Mouse (Mus musculus): Measurements from ENCODE around the gene Pate3. TPM values are rescaled to one million over a fixed set of nuclear protein-coding genes. Genes with fewer than 3 reads are reported as not detected.
"Not testable (repeated sequence)": the region's sequence is repeated elsewhere in the genome, so short reads cannot be mapped to it uniquely, and the experiment has no call there.

Pate3 gene
- not detected in 2 replicates for polyA plus RNA-seq (2011; ENCODE audit: insufficient read depth, insufficient read length, low read depth, missing spikeins)

DNA sequence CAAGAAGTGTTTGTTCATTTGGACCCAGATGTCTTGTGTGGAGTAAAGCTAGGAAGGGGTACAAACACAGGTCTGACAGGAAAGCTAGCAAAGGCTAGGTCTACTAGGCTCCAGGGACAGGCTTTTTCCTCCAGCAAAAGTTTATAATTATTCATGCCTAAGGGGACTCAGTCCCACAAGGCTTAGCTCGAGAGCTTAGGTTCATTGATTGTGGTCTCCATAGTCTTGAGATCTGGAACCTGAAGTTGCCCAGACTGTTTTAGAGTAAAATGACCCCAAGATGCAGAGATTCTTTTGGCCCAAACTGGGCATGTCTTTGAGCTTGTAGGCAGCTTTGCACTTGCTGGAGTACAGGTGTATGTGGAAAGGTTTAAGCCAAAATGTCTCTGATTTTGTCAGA is at the start of gene Pate3:
Gene Pate3, minus strand, starts transcription at position 101 of the 400 bp plus-strand sequence.
- Histone ChIP-seq H3K36me3 (ENCODE audit: control insufficient read depth, insufficient read depth, low read length, poor library complexity, severe bottlenecking) (no peaks in the 10 kb centered on the region), H3K4me3 (ENCODE audit: low read depth, low read length) (no peak within 1 kb of the TSS), H3K4me1 (ENCODE audit: control insufficient read depth, insufficient read depth, low read length) (no peaks in the 10 kb centered on the region), H3K27ac (ENCODE audit: insufficient read depth, low read length) (no peak within 1 kb of the TSS), H3K9ac (ENCODE audit: low read depth, poor library complexity, severe bottlenecking) (no peak within 1 kb of the TSS), H3K9me3 (replicated peaks; ENCODE audit: control insufficient read depth, insufficient read depth, low read length, poor library complexity, severe bottlenecking) (no peaks in the 10 kb centered on the region), H3K27me3 (ENCODE audit: control insufficient read depth, insufficient read depth, low read length, poor library complexity, severe bottlenecking) (no peaks in the 10 kb centered on the region)
- TF ChIP-seq CTCF (IDR thresholded peaks at IDR 0.05; ENCODE audit: low read depth, low read length) (no peak), EP300 (IDR thresholded peaks at IDR 0.05; ENCODE audit: insufficient read depth, low read depth, low read length) (no peak), POLR2A (IDR thresholded peaks at IDR 0.05; ENCODE audit: insufficient read depth, low read length) (no peak)

DNA sequence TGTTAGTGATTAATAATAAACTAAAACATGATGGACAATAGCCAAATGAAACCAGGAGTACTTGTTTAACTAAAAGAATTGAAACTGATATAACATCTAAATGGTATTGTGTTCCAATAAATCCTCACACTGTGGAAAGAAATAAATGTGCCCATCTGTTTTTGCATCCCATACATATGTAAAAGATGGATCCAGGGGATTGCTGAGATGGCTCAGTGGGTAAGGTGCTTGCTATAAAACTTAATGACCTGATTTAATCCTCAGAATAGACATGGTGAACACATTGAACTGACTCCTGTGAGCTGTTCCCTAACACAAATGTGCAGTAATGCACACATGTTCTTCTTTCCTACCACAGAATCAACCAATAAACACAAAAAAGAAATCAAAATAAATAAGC is 43.9 kb upstream of the Pate3 start:
- no peak for TF ChIP-seq POLR2A (IDR thresholded peaks at IDR 0.05; ENCODE audit: insufficient read depth, low read length)
- TF ChIP-seq CTCF (IDR thresholded peaks at IDR 0.05; ENCODE audit: low read depth, low read length): no peak
- no peak for TF ChIP-seq EP300 (IDR thresholded peaks at IDR 0.05; ENCODE audit: insufficient read depth, low read depth, low read length)
- no peak overlapping the region for H3K9ac ChIP-seq (ENCODE audit: low read depth, poor library complexity, severe bottlenecking)
- no peaks in the 10 kb centered on the region for H3K27me3 ChIP-seq (ENCODE audit: control insufficient read depth, insufficient read depth, low read length, poor library complexity, severe bottlenecking)
- H3K4me3 ChIP-seq (ENCODE audit: low read depth, low read length): no peak overlapping the region
- H3K9me3 ChIP-seq (replicated peaks; ENCODE audit: control insufficient read depth, insufficient read depth, low read length, poor library complexity, severe bottlenecking): no peaks in the 10 kb centered on the region
- no peaks in the 10 kb centered on the region for H3K4me1 ChIP-seq (ENCODE audit: control insufficient read depth, insufficient read depth, low read length)
- no peaks in the 10 kb centered on the region for H3K36me3 ChIP-seq (ENCODE audit: control insufficient read depth, insufficient read depth, low read length, poor library complexity, severe bottlenecking)
- H3K27ac ChIP-seq (ENCODE audit: insufficient read depth, low read length): no peak overlapping the region

DNA sequence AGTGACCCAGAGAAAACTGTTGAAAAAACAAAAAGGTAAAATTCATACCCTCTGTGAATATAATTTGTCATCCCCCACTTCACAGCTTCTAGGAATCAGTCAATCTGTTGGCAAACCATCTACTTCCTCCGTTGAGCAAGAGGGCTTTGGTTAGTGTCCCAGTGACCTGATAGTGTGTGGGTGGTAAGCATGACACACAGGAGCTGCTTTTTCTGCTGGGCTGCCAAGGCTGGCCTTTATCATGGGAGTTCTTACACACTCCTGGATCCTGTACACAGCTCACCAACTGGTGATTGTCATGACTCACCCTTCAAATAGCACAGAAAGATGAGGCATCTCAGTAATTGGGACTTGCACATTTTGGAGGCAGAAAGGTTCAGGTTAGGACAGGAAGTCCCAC is 39.0 kb upstream of the Pate3 start, which contains the start of gene Pate1:
Gene Pate1, minus strand, starts transcription at position 378 of the 400 bp plus-strand sequence.
- no peak within 1 kb of the TSS for H3K27ac ChIP-seq (ENCODE audit: insufficient read depth, low read length)
- H3K27me3 ChIP-seq (ENCODE audit: control insufficient read depth, insufficient read depth, low read length, poor library complexity, severe bottlenecking): no peaks in the 10 kb centered on the region
- H3K4me1 ChIP-seq (ENCODE audit: control insufficient read depth, insufficient read depth, low read length): no peaks in the 10 kb centered on the region
- no peaks in the 10 kb centered on the region for H3K36me3 ChIP-seq (ENCODE audit: control insufficient read depth, insufficient read depth, low read length, poor library complexity, severe bottlenecking)
- H3K9me3 ChIP-seq (replicated peaks; ENCODE audit: control insufficient read depth, insufficient read depth, low read length, poor library complexity, severe bottlenecking): no peaks in the 10 kb centered on the region
- no peak within 1 kb of the TSS for H3K9ac ChIP-seq (ENCODE audit: low read depth, poor library complexity, severe bottlenecking)
- TF ChIP-seq CTCF (IDR thresholded peaks at IDR 0.05; ENCODE audit: low read depth, low read length) (no peak), POLR2A (IDR thresholded peaks at IDR 0.05; ENCODE audit: insufficient read depth, low read length) (no peak), EP300 (IDR thresholded peaks at IDR 0.05; ENCODE audit: insufficient read depth, low read depth, low read length) (no peak)
- H3K4me3 ChIP-seq (ENCODE audit: low read depth, low read length): no peak within 1 kb of the TSS

DNA sequence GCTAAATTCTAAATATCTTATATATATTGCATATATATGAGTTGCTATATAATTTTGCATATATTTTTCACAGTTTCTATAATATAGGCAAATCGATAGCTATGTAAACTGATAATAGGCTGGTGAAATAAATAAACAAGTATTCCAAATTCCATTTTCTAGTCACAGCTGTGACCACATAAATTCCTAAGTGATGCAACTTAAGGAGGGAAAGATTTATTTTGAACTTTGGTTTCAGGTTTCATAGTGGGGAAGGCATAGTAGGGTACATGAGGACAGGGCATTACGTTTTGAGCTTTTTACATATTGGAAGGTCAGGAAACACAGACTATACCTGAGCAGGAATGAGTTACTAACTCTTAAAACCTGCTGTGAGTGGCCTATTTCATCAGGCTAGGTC is 25.6 kb upstream of the Pate3 start:
- peaks cover 6% of the 10 kb centered on the region; the same call in 1 of the 2 replicates for H3K9me3 ChIP-seq (replicated peaks; ENCODE audit: control insufficient read depth, insufficient read depth, low read length, poor library complexity, severe bottlenecking)
- H3K4me3 ChIP-seq (ENCODE audit: low read depth, low read length): no peak overlapping the region
- no peaks in the 10 kb centered on the region for H3K36me3 ChIP-seq (ENCODE audit: control insufficient read depth, insufficient read depth, low read length, poor library complexity, severe bottlenecking)
- no peak overlapping the region for H3K27ac ChIP-seq (ENCODE audit: insufficient read depth, low read length)
- no peaks in the 10 kb centered on the region for H3K4me1 ChIP-seq (ENCODE audit: control insufficient read depth, insufficient read depth, low read length)
- TF ChIP-seq EP300 (IDR thresholded peaks at IDR 0.05; ENCODE audit: insufficient read depth, low read depth, low read length) (no peak), POLR2A (IDR thresholded peaks at IDR 0.05; ENCODE audit: insufficient read depth, low read length) (no peak), CTCF (IDR thresholded peaks at IDR 0.05; ENCODE audit: low read depth, low read length) (no peak)
- H3K9ac ChIP-seq (ENCODE audit: low read depth, poor library complexity, severe bottlenecking): no peak overlapping the region
- no peaks in the 10 kb centered on the region for H3K27me3 ChIP-seq (ENCODE audit: control insufficient read depth, insufficient read depth, low read length, poor library complexity, severe bottlenecking)

DNA sequence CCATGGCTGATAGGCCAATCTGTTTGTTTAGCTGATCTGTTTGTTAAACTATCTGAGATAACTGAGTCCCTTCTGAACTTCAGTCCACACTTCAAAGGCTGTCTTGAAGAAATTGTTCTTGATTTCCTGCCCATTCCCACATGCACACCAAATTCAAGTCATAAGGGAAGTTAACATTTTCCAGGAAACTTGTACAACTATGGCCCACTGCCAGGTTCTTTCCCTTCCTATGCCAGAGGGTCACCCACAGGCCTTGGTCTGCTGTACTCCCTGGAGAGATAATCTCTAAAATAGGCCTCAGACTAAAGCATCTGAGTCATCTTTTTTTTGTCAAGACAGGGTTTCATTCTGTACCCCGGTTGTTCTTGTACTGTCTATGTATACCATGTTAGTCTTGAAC is 15.0 kb downstream of the Pate3 start:
- TF ChIP-seq POLR2A (IDR thresholded peaks at IDR 0.05; ENCODE audit: insufficient read depth, low read length): no peak
- TF ChIP-seq CTCF (IDR thresholded peaks at IDR 0.05; ENCODE audit: low read depth, low read length): no peak
- no peak for TF ChIP-seq EP300 (IDR thresholded peaks at IDR 0.05; ENCODE audit: insufficient read depth, low read depth, low read length)
- H3K9ac ChIP-seq (ENCODE audit: low read depth, poor library complexity, severe bottlenecking): no peak overlapping the region
- H3K4me3 ChIP-seq (ENCODE audit: low read depth, low read length): no peak overlapping the region
- H3K9me3 ChIP-seq (replicated peaks; ENCODE audit: control insufficient read depth, insufficient read depth, low read length, poor library complexity, severe bottlenecking): no peaks in the 10 kb centered on the region
- no peaks in the 10 kb centered on the region for H3K27me3 ChIP-seq (ENCODE audit: control insufficient read depth, insufficient read depth, low read length, poor library complexity, severe bottlenecking)
- no peak overlapping the region for H3K27ac ChIP-seq (ENCODE audit: insufficient read depth, low read length)
- no peaks in the 10 kb centered on the region for H3K4me1 ChIP-seq (ENCODE audit: control insufficient read depth, insufficient read depth, low read length)
- no peaks in the 10 kb centered on the region for H3K36me3 ChIP-seq (ENCODE audit: control insufficient read depth, insufficient read depth, low read length, poor library complexity, severe bottlenecking)

DNA sequence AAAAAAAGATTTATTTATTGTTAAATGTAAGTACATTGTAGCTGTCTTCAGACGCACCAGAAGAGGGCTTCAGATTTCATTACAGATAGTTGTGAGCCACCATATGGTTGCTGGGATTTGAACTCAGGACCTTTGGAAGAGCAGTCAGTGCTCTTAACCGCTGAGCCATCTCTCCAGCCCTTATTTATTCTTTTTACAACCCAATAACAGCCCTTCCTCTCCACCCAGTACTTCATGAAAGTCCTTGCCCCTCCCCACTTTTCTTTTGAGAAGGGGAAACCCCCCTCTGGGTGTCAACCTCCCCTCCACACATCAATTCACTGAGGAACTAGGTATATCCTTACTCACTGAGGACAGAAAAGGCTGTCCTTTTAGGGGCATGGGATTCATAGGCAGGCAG is 31.2 kb downstream of the Pate3 start:
- H3K9ac ChIP-seq (ENCODE audit: low read depth, poor library complexity, severe bottlenecking); H3K36me3 ChIP-seq (ENCODE audit: control insufficient read depth, insufficient read depth, low read length, poor library complexity, severe bottlenecking); H3K27ac ChIP-seq (ENCODE audit: insufficient read depth, low read length); H3K4me3 ChIP-seq (ENCODE audit: low read depth, low read length); H3K4me1 ChIP-seq (ENCODE audit: control insufficient read depth, insufficient read depth, low read length); H3K27me3 ChIP-seq (ENCODE audit: control insufficient read depth, insufficient read depth, low read length, poor library complexity, severe bottlenecking); H3K9me3 ChIP-seq (replicated peaks; ENCODE audit: control insufficient read depth, insufficient read depth, low read length, poor library complexity, severe bottlenecking): not testable (repeated sequence)

Data from ES-Bruce4 (cell line).